In genomic region chr2:35735001-35735400, GRCm38 (mm10) we compare ENCODE assay signal across 12 mouse cellular contexts.
DNase-seq lines count a peak whose midpoint lies in the region; ATAC-seq and TF ChIP-seq lines count a peak whose summit lies in the region.
"Had no signal": no experiment of that assay in that cellular context is flagged by ENCODE, and none has a peak within 500 bp of the region (broad histone marks: within the 10 kb centered on the region; RNA-seq: fewer than 3 reads in every experiment).

No protein-coding gene starts in this region.

- TF ChIP-seq POLR2A in bone marrow, adult 2 months (IDR thresholded peaks at IDR 0.05; ENCODE audit: borderline replicate concordance, control insufficient read depth, low read depth, low read length) = no peak

- ATAC-seq in CD4-positive, CD25-positive, alpha-beta regulatory T cell, adult 4 months = no peak
- no peak for ATAC-seq in erythroid progenitor cell, adult 5-6 weeks (replicated peaks; ENCODE audit: low FRiP score, poor library complexity, severe bottlenecking)
- ATAC-seq: forebrain, embryonic 15.5 days; intestine, embryonic 16.5 days had no signal

- WGBS in bone marrow, adult 2 months = 92% methylated on average over 2 of the region's 2 CpGs

- intact Hi-C loops in left cerebral cortex, adult 2 months (cut with DNase I) = no loop called here
- intact Hi-C loops in left cerebral cortex, postnatal 4 days (cut with DNase I) = no loop called here

- peak; percentile 15 for DNase-seq in CD4-positive, CD25-positive, alpha-beta regulatory T cell, adult 2 months (ENCODE audit: low read depth, low spot score)
- no peak for DNase-seq in left cerebral cortex, adult 2 months (ENCODE audit: extremely low spot score in 1 of 2, low spot score in 2 of 2)
- DNase-seq in left cerebral cortex, postnatal 4 days = no peak
- peak; percentile 27 for DNase-seq in 3T3-L1 (ENCODE audit: low read depth, low spot score)
- DNase-seq in T-cell, adult 2 months (ENCODE audit: low spot score) = no peak

- H3K27ac ChIP-seq in left cerebral cortex, adult 2 months = no peak overlapping the region
- no peak overlapping the region for H3K27ac ChIP-seq in bone marrow, adult 2 months (ENCODE audit: control insufficient read depth, insufficient read depth, low read depth, low read length, poor library complexity)
- H3K27ac ChIP-seq: embryonic facial prominence, embryonic 10.5 days; forebrain, embryonic 15.5 days; limb, embryonic 13.5 days had no signal

- H3K4me1 ChIP-seq in bone marrow, adult 2 months (ENCODE audit: control insufficient read depth, insufficient read depth, low read length) = peaks cover 5% of the 10 kb centered on the region

- peak; percentile 57 for TF ChIP-seq CTCF in left cerebral cortex, adult 2 months (IDR thresholded peaks at IDR 0.05)
- peak; percentile 58; the same call in 1 of the 2 replicates for TF ChIP-seq CTCF in bone marrow, adult 2 months (IDR thresholded peaks at IDR 0.05; ENCODE audit: control insufficient read depth, insufficient read depth, low read length)

- H3K4me3 ChIP-seq in left cerebral cortex, adult 2 months = no peak overlapping the region
- H3K4me3 ChIP-seq in bone marrow, adult 2 months (replicated peaks; ENCODE audit: control insufficient read depth, low read depth, low read length) = no peak overlapping the region
- H3K4me3 ChIP-seq: embryonic facial prominence, embryonic 10.5 days; forebrain, embryonic 15.5 days; limb, embryonic 13.5 days had no signal

Comparison
In these comparisons a context has a peak if more than half of its experiments do, and no peak if none do; other contexts are left out.
1. DNase-seq: peak in CD4-positive, CD25-positive, alpha-beta regulatory T cell, adult 2 months (single experiment) and 3T3-L1 (single experiment); none in left cerebral cortex, adult 2 months (0 of 2), left cerebral cortex, postnatal 4 days (single experiment) and T-cell, adult 2 months (single experiment).